Mouse (Mus musculus) cerebellum, adult 8-10 months (tissue): ENCODE measurements around the gene Card11.
A peak's percentile ranks its signal among the peaks of the same experiment; 100 is the strongest.

Experiments used
- DNase-seq: peaks from one replicate; pipeline ENCODE4 v3.0.0; 2022

Card11 gene

DNA sequence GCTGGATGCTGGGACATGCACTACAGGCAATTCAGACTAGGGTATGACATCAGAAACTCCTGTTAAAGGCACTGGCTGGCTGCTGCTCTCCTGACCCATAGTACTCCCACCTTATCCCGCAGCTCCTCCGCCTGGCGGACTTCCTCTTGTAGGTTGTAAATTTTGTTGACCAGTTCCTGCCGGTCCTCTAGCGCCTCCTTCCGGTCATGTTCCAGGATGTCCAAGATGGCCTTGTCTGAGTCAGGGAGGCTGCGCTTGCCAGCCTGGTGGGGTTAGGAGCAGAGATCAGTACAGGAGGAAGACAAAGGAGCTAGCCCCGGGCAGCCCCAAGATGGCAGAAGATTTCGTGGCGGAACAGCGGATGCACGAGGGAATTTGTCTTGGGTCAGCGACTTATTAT is 99.5 kb downstream of the Card11 start:
- no peak for DNase-seq

DNA sequence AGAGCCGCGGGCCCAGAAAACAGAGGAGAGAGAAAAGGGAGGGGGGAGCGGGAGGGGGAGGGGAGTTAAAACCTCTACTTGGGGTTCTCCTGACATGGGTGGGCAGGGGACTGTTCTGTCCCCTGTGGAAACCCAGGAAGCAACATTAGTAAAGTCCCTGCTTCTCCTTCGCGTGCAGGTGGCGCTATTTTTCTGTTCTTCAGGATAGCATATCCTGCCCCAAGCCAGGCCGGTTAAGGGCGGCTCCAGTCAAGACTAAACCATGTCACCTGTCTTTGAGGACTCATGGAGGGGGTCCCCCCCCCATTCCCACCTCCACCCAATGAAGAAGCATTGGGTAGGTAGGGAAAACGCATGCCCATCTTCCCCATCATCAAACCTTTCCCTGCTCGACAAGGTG is 109.3 kb downstream of the Card11 start:
- no peak for DNase-seq

DNA sequence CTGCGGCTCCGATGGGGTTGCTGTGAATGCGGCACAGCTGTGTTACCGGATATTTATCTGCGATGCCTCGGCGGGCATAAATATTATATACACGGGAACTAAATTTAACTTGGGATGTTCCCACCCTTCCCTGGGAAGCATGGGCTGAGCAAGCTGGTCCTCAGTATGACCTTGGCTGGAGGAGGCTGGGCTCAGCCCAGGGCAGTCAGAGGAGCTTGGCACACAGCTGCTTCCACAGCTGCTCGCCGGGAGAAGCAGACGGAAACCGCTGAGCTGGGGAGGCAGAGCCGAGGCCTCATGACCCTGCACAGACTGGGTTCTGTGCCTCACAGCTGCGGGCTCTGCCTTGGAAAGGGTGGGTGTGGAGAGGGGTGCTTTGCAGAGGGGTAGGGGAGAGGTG is 110.3 kb downstream of the Card11 start:
- no peak for DNase-seq

DNA sequence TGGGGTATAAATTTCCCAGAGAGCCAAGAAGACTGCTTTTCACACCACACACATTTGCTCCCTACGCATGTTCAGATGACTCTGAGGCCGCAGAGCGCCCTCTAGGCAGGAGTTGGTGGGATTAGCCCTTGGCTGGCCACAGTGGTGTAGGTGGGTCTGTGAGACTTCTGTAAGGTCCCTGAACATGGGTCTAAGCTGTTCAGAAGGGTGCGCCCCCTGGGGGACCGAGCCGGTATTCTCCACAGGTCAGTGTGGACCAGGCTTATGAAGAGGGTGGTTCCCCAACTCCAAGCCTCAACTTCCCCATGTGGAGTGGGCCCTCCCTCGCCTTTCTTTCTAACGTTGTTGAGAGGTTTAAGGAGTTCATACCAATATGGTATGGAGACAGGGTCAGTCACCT is 110.8 kb downstream of the Card11 start:
- no peak for DNase-seq

DNA sequence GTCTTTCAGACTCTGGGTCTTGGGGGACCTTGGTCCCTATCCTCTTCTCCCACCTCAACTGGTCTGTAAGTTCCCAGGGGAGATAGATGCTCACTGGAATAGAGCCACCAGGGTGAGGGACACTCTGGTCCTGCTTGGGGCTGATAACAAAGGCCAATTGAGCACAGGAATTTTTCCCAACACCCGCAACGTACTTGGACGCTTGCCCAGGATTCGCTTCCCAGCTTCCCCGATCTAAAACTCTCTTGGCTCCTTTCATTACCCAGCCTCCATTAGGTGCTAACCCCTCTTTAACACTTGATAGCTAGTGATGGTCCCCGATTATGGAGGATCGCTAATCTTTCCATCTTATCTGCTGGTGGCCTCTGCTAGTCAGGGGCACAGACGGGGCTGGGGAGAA is 112.5 kb downstream of the Card11 start:
- no peak for DNase-seq

DNA sequence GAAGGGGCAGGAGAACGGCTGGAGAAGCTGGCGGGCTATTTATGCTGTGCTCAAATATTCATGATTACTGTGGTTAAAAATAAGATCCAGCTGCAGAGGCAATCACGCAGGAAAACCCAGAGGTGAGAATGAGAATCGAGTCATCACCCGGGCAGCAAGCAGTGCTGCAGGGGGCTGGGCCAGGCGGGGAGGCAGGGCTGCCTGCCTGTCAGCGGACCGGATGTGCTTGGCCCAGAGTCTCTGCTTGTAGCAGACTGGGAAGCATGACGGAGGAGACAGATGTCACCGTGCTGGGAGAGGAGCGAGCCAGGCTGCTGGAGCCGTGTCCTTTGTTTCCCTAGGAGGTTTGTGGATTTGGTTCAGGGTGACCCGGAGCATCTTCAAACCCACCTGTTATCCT is 115.4 kb downstream of the Card11 start:
- no peak for DNase-seq

DNA sequence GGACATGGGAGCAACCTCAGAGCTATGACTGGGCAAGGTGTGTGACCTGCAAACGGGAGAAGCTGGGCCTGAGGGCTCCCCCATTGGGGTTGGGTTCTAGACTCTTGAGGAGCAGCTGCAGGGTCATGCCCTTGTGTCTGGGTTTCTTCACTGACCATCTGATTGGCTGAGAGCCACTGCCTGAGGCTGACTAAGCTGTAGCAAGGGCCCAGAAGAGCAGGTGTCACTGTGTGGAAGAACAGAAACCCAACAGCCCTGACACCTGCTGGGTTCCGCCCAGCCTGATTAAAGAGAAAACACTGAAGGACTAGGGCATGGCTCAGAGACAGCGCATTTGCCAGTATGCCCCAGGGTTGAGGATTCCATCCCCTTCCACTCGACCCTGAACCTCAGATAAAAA is 118.0 kb downstream of the Card11 start:
- no peak for DNase-seq

DNA sequence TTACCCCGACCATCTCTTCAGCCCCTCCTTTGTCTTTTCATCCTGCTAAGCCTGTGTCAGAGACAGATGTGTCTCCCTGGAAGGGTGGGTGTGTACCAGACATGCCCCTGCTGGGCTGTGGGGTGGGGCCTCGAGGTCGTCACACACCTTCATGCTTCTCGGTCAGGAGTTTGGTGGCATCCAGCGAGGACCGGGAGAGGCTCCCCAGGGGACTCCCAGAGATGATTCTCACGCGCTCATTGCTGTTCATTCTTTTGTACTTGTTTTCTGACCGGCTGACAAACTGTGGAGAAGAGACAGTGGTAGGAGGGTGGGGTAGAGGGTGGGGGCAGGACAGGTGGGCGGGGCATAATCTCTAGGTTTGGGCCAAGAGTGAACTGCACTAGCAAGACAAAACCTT is 120.2 kb downstream of the Card11 start:
- DNase-seq, result no peak

DNA sequence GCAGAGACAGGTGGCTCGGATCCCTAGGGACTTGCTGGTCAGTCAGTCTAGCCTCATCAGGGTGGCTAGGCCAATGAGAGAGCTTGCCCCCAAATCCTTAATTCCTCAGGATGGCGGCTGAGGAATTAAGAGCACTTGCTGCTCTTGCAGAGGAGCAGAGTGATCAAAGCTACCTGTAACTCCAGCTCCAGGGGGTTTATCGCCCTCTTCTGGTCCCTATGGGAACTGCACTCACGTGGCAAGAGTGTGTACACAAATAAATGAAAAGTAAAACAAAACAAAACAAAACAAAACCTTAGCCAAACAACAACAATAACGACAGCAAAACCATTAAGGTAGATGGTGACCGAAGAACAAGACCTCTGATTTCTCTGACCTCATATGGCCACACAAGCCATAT is 121.7 kb downstream of the Card11 start:
- DNase-seq, result no peak

DNA sequence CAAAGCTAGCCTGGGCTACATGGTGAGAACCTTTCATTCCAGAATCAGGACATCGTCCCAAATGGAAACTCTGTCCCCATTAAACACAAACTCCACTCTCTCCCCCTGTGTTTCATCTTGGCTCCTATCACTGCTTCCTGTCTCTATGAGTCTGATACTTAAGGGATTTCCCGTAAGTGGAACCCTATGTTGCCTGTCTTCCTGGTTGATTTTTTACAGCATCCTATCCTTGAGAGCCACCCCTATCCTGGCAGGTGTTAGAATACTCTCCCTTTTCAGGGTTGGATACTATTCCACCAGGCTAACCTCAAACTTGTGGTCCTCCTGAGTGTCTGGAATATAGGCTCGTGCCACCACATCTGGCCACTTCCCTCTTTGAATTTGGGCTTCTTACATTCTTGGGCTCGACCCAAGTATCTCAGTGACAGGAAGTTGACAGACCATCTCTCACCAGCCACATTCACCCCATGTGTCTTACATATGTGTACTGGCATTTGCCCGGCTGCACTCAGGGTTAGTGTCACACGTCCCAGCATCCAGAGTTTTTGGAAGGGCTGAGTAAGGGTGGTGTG is 126.6 kb downstream of the Card11 start:
- DNase-seq, result no peak

DNA sequence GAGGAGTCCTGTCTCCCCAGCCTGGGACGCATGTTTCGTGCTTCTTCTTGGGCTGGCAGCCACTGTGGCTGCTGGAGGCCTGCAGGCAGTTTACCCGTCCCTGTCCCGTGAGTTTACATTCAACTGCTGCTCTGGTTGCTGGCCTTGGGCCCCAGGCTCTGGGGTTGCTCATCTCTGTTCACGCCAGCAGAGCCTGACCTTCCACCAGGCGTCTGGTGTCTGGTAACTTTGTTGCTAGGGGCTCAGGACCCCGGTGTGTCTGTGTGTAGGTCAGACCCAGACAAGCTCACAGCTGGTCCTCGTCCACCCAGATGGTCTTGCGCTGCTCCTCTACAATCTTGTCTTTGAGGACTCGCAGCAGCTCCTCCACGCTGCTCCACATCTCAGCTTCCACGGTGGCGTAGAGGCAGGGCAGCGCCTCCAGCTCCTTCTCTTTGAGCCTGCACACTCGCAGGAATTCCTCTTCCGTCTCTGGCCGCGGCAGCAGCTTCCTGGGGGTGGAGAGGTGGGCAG is 127.3 kb downstream of the Card11 start:
- DNase-seq, result no peak

DNA sequence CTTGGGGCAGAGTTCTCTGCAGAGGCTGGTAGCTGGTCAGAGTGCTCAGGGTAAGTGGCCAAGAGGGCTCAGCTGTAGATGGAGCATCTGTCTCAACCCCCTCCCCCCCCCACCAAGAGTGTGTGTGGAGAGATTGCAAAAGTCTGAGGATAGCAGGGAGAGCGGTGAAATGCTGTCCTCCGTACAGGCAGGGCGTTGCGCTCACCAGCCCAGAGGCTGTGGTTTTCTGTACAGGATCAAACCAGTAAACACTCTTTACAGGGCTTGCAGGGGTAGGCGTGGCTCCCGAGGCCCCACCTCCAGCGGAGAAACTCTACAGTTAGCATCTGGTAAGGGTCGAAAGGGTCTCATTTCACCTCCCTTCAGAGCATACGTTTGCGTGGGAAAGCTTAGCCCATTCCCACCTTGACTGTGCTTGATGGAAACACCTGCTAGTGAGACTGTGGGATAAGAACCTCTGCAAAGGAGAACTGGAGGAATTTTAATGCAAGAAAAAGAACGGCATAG is 127.8 kb downstream of the Card11 start:
- DNase-seq, result no peak

DNA sequence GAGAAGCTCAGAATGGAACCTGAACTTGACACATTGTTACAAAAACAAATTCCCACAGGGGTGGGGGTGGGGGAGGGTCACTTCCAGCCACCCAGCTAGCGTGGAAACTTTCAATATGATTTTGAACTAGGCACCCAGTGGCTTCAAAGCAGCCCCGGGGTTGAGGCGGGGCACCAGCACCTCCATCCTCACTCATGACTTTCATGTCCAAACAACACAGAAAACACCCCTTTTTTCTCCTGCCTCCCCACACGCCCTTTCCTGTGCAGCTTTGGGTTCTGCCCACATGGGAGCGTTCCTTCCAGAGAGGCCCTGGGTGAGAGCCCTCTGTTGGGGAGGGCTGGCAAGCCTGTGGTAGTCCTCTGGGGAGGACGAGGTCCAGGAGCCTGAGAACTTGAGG is 129.1 kb downstream of the Card11 start:
- DNase-seq, result no peak

DNA sequence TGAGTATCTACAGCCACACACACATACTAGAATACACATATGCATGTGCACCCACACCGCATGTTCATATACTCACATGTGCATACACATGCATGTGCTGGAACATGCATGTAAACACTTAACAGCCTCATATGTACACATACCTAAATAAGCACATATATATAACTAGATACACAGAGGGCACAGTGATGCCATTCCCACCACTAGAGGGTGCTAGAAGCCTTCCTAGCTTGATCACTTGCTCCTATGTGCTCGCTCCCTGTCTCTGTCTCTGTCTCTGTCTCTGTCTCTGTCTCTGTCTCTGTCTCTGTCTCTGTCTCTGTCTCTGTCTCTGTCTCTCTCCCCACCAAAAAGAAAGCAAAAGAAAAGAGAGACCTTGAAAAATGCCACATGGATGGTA is 131.3 kb downstream of the Card11 start:
- peak; percentile 21 for DNase-seq

DNA sequence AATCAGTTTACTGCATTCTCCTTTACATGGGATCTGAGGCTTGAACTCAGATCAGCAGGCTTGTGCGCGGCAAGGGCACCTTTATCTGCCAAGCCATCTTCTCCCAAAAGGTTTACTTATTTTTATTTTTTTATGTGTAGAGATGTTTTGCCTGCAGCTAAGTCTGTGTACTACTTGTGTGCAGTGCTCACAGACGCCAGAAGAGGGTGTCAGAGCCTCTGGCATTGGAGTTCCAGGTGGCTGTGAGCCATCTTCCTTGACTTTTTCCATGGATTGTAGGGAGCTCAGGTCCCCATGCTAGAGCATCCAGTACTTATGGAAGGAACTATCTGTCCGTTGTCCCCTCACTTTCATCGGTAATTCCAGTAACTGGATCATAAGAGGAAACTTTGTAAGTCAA is 140.7 kb downstream of the Card11 start:
- no peak for DNase-seq

DNA sequence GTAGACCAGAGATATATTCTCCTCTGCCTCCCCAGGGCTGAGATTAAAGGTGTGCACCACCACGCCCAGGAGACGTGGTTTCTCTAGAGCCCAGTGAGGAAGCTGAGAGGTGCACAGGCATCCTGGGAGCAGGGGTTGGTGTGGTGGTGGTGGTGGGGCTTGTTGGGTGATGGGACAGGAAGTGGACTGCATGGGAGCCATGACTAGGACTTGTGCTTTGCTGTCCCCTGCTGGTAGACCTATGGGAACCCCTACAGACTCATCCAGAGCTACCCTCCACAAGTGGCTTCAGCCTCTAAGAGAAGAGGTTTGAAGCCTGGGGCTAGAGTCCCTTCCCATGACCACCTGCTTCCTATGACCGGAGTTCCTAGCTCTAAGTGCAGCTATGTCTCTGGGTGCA is 142.0 kb downstream of the Card11 start:
- no peak for DNase-seq

DNA sequence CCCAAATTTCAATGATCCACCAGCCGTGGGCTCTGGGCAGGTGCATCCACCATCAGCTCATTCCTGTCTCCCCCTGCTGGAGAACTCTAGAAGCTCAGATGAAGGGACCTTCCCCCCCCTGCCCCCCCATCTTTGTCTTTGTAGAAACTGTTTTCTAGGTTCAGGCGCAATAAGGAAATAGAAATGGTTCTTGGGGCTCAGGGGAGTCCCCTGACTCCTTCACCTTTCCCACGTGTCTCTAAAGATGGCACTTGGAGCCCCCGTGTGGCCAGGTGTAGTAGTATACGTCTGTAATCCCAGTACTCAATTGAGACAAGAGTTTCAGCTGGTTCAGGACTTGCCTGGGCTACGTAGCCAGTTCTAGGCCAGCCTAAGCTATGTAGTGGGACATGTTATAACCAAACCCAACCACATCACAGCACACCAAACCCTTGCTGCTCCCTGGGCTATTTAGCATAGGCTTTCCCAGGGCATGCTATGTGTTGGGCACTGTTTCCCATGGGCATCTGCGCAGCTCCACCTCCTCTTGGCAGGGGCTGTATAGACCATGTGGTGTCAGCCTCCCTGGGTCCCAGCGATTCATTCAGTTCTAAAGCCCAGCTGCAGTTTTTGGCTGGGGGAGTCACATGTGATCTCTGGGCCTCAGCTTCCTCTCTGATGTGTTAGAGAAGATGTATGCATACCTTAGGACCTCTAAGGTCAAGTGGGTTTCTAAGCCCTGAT is 142.8 kb downstream of the Card11 start:
- DNase-seq, result no peak

DNA sequence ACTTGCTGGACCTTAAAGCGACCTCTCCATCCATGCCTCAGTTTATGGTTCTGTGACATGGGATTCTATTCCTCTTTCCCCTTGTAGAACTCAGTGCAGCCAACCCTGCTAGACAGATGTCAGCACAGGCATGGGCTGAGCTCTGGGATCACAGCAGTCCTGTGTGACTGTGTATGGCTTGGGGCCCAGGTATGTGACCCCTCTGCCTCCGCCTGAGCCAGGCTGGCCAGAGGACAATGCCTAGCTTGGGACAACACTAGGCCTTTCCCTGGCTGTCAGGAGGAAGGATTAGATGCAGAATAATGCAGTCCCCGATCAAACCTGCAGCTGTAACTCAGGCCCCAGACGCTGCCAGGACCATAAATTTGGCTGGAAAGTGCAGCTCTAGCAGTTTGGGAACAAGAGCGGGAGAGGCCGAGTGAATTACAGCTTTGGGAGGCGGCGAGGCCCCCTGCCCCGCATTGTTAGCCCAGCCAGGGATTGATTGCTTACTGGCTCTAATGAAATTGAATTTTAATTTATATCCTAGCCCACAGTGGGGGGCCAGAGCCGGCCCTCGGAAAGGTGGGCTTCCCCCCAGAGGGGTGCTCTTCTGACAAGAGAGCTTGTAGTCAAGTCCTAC is 144.4 kb downstream of the Card11 start:
- DNase-seq, result no peak

DNA sequence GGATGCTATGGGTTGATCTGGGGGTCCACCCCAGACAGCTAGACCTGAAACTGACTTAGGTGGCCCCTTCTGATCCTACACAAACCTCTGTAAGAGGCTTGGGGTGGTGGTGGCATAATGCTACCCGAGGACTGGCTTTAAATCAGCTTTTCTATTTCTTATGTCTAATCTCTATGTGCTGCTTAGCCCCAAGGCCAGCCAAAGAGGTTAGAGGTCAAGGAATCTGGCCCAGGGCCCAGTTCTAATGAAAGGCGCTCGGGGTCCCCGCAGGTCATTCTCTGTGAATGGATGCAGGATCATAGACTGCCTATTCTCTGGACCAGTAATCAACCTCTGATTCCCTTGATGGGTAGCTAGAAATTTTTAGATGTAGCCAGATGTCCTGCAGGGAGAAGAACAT is 145.7 kb downstream of the Card11 start:
- no peak for DNase-seq

DNA sequence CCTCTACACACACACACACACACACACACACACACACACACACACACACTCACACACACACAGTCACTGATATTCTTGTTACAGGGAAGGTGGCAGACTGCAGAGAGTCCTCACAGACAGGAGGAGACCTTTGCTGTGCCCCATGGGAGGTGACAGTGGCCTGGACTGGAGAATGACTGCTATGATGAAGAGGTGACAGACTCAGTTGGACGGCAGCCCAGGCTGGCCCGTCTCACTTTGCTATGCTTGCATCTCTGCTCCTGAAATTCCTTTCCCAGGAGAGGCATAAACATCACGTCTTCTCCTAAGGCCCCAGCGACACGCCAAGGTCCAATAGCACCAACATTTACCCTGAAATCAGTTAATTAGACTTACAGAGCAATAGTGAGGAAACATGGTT is 146.7 kb downstream of the Card11 start:
- no peak for DNase-seq

DNA sequence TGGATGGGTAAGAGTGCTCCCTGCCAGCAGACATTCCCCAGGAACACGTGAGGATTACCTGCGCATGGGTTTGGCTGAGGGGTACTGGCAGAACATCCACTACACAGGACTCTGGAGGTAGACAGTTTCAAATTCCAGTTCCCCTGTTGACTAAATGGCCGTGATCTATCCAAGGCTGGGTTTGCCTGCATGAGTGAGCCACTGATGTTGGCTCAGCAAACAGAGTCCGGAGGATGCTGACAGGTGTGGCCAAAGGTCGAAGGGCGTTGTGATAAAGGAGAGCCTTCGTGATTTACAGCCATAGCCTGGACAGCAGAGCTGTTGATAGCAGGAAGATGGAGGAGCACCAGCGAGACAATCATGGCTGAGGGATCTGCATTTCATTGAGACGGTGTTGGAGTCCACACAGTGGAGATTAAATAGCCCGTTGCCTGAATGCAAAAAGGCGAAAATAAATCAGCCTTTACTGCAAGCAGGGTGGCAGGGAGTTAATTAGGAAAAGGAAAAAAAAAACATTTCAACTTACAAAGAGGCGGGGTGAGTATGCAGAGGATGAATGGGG is 147.9 kb downstream of the Card11 start:
- DNase-seq, result no peak

DNA sequence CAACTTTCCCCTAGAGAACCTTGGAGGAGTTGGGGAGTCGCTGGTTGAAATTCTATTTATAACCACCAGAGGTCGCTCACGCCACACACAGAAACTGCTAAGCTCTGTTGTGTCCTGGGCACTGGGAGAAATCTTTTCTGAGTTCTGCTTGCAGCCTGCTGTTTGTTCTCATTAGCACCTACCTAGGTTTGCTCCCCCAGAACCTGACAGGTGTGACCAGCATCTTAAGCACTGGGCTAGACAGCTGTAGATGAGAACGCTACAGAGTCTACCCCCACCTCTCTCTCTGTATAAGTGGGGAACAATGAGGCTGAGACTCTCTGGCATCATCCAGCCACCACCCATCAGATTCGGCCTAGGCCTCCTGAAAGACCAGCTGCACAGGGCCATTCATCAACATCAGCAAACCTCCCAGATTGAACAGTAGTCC is 153.1 kb downstream of the Card11 start:
- peak; percentile 39 for DNase-seq

DNA sequence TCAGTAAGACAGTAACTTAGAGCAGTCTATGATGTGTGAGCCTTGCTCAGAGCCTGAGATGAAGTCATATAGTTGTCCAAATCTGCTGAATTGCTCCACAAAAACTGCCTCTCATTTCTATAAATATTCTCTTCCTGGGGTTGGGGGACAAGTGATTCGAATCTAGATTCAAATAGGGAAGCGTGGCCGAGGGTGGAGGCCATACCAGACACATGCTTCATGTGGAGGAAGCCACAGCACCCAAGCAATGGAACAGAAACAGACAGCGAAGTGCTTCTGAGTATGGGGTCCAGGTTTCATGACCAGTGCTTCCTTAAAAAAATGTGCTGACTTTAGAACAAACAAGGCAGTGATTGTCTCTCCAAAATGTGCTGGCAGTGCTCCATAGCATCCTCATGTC is 158.4 kb downstream of the Card11 start:
- no peak for DNase-seq

DNA sequence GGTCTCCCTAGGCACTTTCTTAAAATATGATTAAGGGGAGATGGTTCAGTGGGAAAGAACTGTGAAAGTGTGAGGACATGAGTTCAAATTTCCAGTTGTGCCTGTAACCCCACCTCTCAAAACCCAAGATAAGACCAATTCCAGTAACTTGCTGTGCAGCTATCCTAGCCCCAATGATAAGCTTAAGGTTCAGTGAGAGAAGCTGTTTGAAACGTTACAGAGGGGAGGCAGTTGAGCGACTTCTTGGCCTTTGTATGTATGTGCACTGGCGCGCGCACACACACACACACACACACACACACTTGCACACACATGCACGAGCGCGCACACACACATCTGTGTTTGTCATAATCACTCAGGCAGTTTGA is 169.3 kb downstream of the Card11 start:
- no peak for DNase-seq
